Mouse (Mus musculus): ENCODE data around the gene Cpd. TPM values are rescaled to one million over a fixed set of nuclear protein-coding genes. Genes with fewer than 3 reads are reported as not detected.

Gene Cpd
- polyA plus RNA-seq, 1 experiment from 2014 or later: 10.4 TPM

- H3K36me3 ChIP-seq (ENCODE audit: control insufficient read depth, insufficient read depth, low read length): no peaks in the 10 kb centered on the region
- no peak overlapping the region for H3K4me3 ChIP-seq (ENCODE audit: low read depth, low read length)
- no peak overlapping the region for H3K9ac ChIP-seq (replicated peaks; ENCODE audit: low read depth, low read length)
- no peak overlapping the region for H3K27ac ChIP-seq (ENCODE audit: low read depth, low read length)
- no peaks in the 10 kb centered on the region for H3K4me1 ChIP-seq (ENCODE audit: control insufficient read depth, insufficient read depth, low read length)
- H3K4me2 ChIP-seq (ENCODE audit: low read depth, low read length): no peak overlapping the region
- H3K9me3 ChIP-seq (ENCODE audit: control insufficient read depth, low read length): no peaks in the 10 kb centered on the region
- no peak for ATAC-seq (ENCODE audit: low read depth)
- WGBS: 90% methylated on average over 5 of the region's 5 CpGs
- no peaks in the 10 kb centered on the region for H3K27me3 ChIP-seq (ENCODE audit: control insufficient read depth, insufficient read depth, low read length)
Measured at GRCm38 (mm10) chr11:76879816-76880215, 33.0 kb upstream of the Cpd start.

- 77% methylated on average over 6 of the region's 6 CpGs for WGBS
- Histone ChIP-seq H3K27ac (ENCODE audit: low read depth, low read length) (no peak overlapping the region), H3K36me3 (ENCODE audit: control insufficient read depth, insufficient read depth, low read length) (no peaks in the 10 kb centered on the region), H3K4me3 (ENCODE audit: low read depth, low read length) (no peak overlapping the region), H3K4me2 (ENCODE audit: low read depth, low read length) (no peak overlapping the region), H3K9ac (replicated peaks; ENCODE audit: low read depth, low read length) (no peak overlapping the region), H3K27me3 (ENCODE audit: control insufficient read depth, insufficient read depth, low read length) (no peaks in the 10 kb centered on the region), H3K4me1 (ENCODE audit: control insufficient read depth, insufficient read depth, low read length) (no peaks in the 10 kb centered on the region), H3K9me3 (ENCODE audit: control insufficient read depth, low read length) (no peaks in the 10 kb centered on the region)
- no peak for ATAC-seq (ENCODE audit: low read depth)
Measured at GRCm38 (mm10) chr11:76874766-76875165, 27.9 kb upstream of the Cpd start.

DNA sequence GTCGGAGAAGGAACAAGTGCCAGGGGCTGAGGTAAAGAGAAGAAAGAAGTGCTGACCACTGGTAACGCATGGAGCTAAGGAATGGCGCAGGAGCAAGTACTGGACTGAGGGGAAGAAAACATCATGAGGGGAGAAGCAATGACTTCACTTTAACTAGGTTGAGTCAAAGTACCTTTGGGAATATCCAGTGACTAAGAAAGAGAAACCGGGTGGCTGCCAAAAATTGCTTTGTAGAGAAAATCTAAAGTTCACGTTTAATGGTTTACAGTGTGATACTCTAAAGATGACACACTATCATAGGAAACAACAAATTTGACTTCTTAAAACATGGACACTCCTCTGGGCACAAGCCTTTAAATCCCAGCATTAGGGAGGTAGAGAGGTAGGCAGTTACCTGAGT is 27.0 kb upstream of the Cpd start:
- Histone ChIP-seq H3K9ac (replicated peaks; ENCODE audit: low read depth, low read length) (no peak overlapping the region), H3K27ac (ENCODE audit: low read depth, low read length) (no peak overlapping the region), H3K27me3 (ENCODE audit: control insufficient read depth, insufficient read depth, low read length) (no peaks in the 10 kb centered on the region), H3K4me2 (ENCODE audit: low read depth, low read length) (no peak overlapping the region), H3K36me3 (ENCODE audit: control insufficient read depth, insufficient read depth, low read length) (no peaks in the 10 kb centered on the region), H3K4me3 (ENCODE audit: low read depth, low read length) (no peak overlapping the region), H3K9me3 (ENCODE audit: control insufficient read depth, low read length) (no peaks in the 10 kb centered on the region), H3K4me1 (ENCODE audit: control insufficient read depth, insufficient read depth, low read length) (no peaks in the 10 kb centered on the region)
- WGBS: 91% methylated on average over 5 of the region's 5 CpGs
- ATAC-seq (ENCODE audit: low read depth): no peak

DNA sequence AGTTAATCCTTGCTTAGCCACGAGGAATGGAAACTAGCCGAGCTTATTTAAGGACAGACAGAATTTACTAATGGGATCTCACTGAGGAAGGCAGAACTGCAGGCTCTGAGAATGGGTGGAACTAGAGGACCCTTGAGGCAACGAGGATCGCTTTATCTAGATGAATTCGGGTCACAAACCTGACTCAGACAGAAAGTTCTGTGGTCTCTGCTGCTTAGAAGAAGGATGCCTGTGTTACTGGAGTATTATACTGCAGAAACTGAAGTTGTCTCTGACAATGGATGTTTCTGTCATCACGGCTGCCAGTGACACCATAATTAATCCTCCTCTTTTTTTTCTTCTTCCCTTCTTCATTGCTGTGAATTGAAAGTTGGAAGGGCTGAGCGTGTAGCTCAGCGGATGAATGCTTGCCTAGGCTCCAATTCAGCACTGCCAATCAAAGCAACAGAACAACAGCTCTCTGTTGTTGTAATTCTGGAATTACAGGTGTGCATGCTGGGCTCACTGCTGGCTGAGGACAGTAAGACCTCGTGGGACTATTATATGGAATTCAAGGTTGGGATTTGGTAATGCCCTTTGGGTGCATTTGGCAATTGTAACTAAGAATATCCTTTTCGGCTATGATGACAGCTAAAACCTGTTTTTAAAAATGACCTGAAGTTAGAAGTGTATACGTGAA is 25.9 kb upstream of the Cpd start:
- Histone ChIP-seq H3K4me2 (ENCODE audit: low read depth, low read length) (no peak overlapping the region), H3K36me3 (ENCODE audit: control insufficient read depth, insufficient read depth, low read length) (no peaks in the 10 kb centered on the region), H3K4me3 (ENCODE audit: low read depth, low read length) (no peak overlapping the region), H3K9ac (replicated peaks; ENCODE audit: low read depth, low read length) (no peak overlapping the region), H3K27ac (ENCODE audit: low read depth, low read length) (no peak overlapping the region), H3K27me3 (ENCODE audit: control insufficient read depth, insufficient read depth, low read length) (no peaks in the 10 kb centered on the region), H3K4me1 (ENCODE audit: control insufficient read depth, insufficient read depth, low read length) (no peaks in the 10 kb centered on the region), H3K9me3 (ENCODE audit: control insufficient read depth, low read length) (no peaks in the 10 kb centered on the region)
- ATAC-seq (ENCODE audit: low read depth): no peak
- 70% methylated on average over 11 of the region's 11 CpGs for WGBS

- Histone ChIP-seq H3K4me1 (ENCODE audit: control insufficient read depth, insufficient read depth, low read length) (no peaks in the 10 kb centered on the region), H3K27me3 (ENCODE audit: control insufficient read depth, insufficient read depth, low read length) (no peaks in the 10 kb centered on the region), H3K27ac (ENCODE audit: low read depth, low read length) (no peak overlapping the region), H3K9me3 (ENCODE audit: control insufficient read depth, low read length) (no peaks in the 10 kb centered on the region), H3K4me2 (ENCODE audit: low read depth, low read length) (no peak overlapping the region), H3K9ac (replicated peaks; ENCODE audit: low read depth, low read length) (no peak overlapping the region), H3K4me3 (ENCODE audit: low read depth, low read length) (no peak overlapping the region), H3K36me3 (ENCODE audit: control insufficient read depth, insufficient read depth, low read length) (no peaks in the 10 kb centered on the region)
- ATAC-seq (ENCODE audit: low read depth): no peak
- WGBS: 96% methylated on average over 3 of the region's 3 CpGs
Measured at GRCm38 (mm10) chr11:76861185-76861584, 14.4 kb upstream of the Cpd start.

DNA sequence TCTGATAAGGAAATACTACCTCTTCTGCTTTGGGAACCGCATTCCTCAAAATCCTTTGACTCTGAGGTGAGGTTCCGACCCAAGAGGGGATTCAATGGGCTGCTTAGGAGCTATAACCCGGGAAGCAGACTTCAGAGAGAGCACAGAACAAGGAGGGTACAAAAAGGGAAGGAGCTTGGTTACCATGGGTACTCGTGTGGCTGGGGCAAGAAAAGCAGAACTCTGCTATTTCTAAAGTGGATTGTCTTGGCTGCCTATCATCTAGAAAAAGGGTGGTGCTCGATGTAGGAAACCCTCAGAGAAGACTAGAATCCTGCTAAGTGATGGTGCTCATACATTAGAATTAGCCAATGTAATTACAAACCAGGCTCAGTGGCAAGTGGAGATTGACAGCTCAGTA is 12.4 kb upstream of the Cpd start:
- 80% methylated on average over 5 of the region's 5 CpGs for WGBS
- no peak overlapping the region for H3K9ac ChIP-seq (replicated peaks; ENCODE audit: low read depth, low read length)
- no peak overlapping the region for H3K4me3 ChIP-seq (ENCODE audit: low read depth, low read length)
- H3K9me3 ChIP-seq (ENCODE audit: control insufficient read depth, low read length): no peaks in the 10 kb centered on the region
- H3K4me1 ChIP-seq (ENCODE audit: control insufficient read depth, insufficient read depth, low read length): no peaks in the 10 kb centered on the region
- H3K4me2 ChIP-seq (ENCODE audit: low read depth, low read length): no peak overlapping the region
- no peaks in the 10 kb centered on the region for H3K36me3 ChIP-seq (ENCODE audit: control insufficient read depth, insufficient read depth, low read length)
- ATAC-seq (ENCODE audit: low read depth): no peak
- no peaks in the 10 kb centered on the region for H3K27me3 ChIP-seq (ENCODE audit: control insufficient read depth, insufficient read depth, low read length)
- no peak overlapping the region for H3K27ac ChIP-seq (ENCODE audit: low read depth, low read length)

DNA sequence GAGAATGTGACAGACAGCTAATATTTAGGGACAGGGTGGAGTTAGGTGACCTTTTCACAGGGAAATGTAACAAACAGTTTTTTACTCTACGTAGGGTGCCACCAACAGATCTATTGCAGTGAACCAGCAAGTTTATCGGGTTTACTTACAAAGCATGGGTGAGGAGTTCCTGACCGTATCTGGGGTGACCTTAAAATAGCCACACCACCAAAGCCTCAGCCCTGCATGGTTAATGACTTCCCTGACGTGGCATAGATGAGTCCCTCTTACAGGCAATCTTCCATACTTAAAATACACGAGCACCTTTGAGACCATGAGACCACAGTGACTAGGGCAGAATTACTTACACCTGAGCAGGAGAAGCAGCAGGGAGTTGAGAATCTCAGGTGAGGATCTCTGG is 12.0 kb upstream of the Cpd start:
- Histone ChIP-seq H3K4me2 (ENCODE audit: low read depth, low read length) (no peak overlapping the region), H3K36me3 (ENCODE audit: control insufficient read depth, insufficient read depth, low read length) (no peaks in the 10 kb centered on the region), H3K4me3 (ENCODE audit: low read depth, low read length) (no peak overlapping the region), H3K4me1 (ENCODE audit: control insufficient read depth, insufficient read depth, low read length) (no peaks in the 10 kb centered on the region), H3K27ac (ENCODE audit: low read depth, low read length) (no peak overlapping the region), H3K9me3 (ENCODE audit: control insufficient read depth, low read length) (no peaks in the 10 kb centered on the region), H3K9ac (replicated peaks; ENCODE audit: low read depth, low read length) (no peak overlapping the region), H3K27me3 (ENCODE audit: control insufficient read depth, insufficient read depth, low read length) (no peaks in the 10 kb centered on the region)
- no peak for ATAC-seq (ENCODE audit: low read depth)
- 81% methylated on average over 5 of the region's 5 CpGs for WGBS

- H3K4me3 ChIP-seq (ENCODE audit: low read depth, low read length): no peak overlapping the region
- no peaks in the 10 kb centered on the region for H3K36me3 ChIP-seq (ENCODE audit: control insufficient read depth, insufficient read depth, low read length)
- no peaks in the 10 kb centered on the region for H3K9me3 ChIP-seq (ENCODE audit: control insufficient read depth, low read length)
- no peak for ATAC-seq (ENCODE audit: low read depth)
- no peak overlapping the region for H3K9ac ChIP-seq (replicated peaks; ENCODE audit: low read depth, low read length)
- H3K4me1 ChIP-seq (ENCODE audit: control insufficient read depth, insufficient read depth, low read length): no peaks in the 10 kb centered on the region
- H3K27me3 ChIP-seq (ENCODE audit: control insufficient read depth, insufficient read depth, low read length): no peaks in the 10 kb centered on the region
- WGBS: 90% methylated on average over 7 of the region's 7 CpGs
- no peak overlapping the region for H3K4me2 ChIP-seq (ENCODE audit: low read depth, low read length)
- H3K27ac ChIP-seq (ENCODE audit: low read depth, low read length): no peak overlapping the region
Measured at GRCm38 (mm10) chr11:76857111-76857510, 10.3 kb upstream of the Cpd start.

DNA sequence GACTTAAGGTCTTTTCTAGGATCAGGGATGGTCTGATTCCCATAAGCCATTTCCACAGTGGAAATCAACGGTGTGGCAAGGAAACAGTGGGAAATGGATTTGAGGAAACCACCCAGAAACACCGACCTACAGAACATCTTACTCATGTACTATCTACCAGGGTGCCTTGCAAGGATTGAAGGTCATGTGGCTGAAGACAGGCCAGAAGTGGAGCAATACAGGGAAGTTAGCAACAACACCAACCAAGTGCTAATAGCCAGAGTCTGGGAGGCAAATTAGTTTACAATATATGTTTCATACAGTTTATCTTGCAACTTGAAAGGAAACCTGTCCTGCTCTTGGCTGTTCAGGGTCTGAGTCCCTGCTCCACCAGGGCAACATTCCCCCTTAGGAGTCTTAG is 9.8 kb upstream of the Cpd start:
- ATAC-seq (ENCODE audit: low read depth): no peak
- 93% methylated on average over 2 of the region's 2 CpGs for WGBS
- Histone ChIP-seq H3K27me3 (ENCODE audit: control insufficient read depth, insufficient read depth, low read length) (no peaks in the 10 kb centered on the region), H3K27ac (ENCODE audit: low read depth, low read length) (no peak overlapping the region), H3K4me3 (ENCODE audit: low read depth, low read length) (no peak overlapping the region), H3K36me3 (ENCODE audit: control insufficient read depth, insufficient read depth, low read length) (no peaks in the 10 kb centered on the region), H3K9ac (replicated peaks; ENCODE audit: low read depth, low read length) (no peak overlapping the region), H3K4me1 (ENCODE audit: control insufficient read depth, insufficient read depth, low read length) (no peaks in the 10 kb centered on the region), H3K4me2 (ENCODE audit: low read depth, low read length) (no peak overlapping the region), H3K9me3 (ENCODE audit: control insufficient read depth, low read length) (no peaks in the 10 kb centered on the region)
